Mouse (Mus musculus) left cerebral cortex, adult 8-10 months (tissue): ENCODE results near the gene Akt1. TPM values are rescaled to one million over a fixed set of nuclear protein-coding genes. Genes with fewer than 3 reads are reported as not detected.

ENCODE experiments used
- DNase-seq, 2 experiments: peaks; one replicate each; pipeline ENCODE4 v3.0.0; 2022; ENCODE audit warnings: low spot score in 2 of 2
- total RNA-seq, 4 experiments: library from RNA; stranded (reverse); gene quantifications; 2 replicates each; pipeline ENCODE4 v1.2.4; 2022

Gene Akt1
- total RNA-seq, 4 experiments from 2014 or later: 158 to 174 (median 171) TPM

DNA sequence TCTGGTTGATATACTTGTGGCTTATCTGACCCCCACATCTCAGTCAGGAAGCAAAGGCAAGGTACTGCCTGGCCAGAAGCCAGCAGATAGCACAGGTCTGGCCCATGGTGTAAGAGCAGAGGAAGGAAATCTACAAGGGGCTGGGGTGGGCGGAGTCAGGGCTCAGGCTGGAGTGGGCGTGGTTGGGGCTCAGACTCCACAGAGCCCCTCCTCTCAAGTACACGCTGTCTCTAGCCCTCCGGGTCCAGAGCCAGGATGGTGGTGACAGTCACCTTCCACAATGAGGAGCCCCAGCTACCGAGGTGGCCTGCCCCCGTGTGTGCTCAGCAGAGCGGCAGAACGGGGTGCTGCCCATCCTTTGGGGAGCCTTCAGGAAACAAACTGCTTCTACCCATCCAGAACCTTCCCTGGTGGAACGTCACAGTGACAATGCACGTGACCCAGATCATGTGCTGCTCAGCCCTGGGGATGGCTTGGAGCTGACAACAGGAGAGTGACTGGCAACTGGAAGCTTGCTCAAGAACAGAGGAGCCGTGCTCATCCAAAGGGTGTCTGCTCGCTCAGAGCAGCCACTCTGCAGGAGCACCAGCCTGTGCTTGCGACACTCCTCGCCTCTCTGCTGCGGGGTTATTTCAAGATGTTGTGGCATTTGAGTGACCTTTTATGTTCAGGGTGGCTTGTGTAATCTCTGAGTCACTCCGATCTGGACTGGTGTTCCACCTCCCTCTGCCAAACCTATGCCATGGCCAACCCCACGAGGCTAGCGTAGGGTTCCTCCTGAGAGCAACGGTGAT lies 45.6 kb downstream of the Akt1 start:
- no peak for DNase-seq

DNA sequence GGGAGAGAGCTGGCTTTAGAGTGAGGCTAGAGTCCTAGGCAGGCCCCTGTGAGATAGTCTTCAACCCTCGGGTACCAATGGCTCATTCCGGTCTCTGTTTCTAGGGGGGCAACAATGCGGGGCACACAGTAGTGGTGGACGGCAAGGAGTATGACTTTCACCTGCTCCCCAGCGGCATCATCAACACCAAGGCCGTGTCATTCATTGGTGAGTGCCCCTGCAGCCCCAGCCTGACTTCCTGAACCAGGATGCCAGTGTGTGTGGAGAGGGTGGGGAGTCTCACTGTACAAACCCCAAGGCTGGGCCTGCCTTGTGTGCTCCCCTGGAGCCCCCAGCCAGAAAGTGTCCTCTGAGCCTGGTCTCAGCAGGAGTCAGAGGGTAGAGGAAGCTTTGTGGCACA lies 46.5 kb downstream of the Akt1 start:
- no peak for DNase-seq

- no peak for DNase-seq
These were observed 47.4 kb downstream of the Akt1 start for GRCm38 (mm10) chr12:112627097-112627881.

- DNase-seq: no peak
These were observed 48.2 kb downstream of the Akt1 start for GRCm38 (mm10) chr12:112626455-112626854.

DNA sequence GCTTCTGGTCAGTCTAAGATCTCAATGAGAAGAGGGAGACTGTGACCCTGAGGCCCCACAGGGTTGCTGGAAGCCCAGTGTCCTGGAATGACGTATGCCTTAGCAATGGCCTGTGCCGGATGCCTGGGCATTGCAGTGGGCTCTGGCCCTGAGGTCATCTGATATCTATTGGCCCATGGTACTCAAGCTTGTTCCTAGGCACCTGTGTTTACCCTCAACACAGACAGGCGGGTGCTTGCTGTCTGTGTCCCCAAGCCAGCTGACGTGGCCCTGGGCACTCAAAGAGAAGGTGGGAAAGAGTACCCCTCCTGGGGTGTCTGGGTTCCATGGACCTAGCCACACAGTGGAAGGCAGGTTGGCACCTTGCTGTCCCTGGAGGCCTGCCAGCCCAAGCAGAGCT lies 49.0 kb downstream of the Akt1 start:
- no peak for DNase-seq

DNA sequence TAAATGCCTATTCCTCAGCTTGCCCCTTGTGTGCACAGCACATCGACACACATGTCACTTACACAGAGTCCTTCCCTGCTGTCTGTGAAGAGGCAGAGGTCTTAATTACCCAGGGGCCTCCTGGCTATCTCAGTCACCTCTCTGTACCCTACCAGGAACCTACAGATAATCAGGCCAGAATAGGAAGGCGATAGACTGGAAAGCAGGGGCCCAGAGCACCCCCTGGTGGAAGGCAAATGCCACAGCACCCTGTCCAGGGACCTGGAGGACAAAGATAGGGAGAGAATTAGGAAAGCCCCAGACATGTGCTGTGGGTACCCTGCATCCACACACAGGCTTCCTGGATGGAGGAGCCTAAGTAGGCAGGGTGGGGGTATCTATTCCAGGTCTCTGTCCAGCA lies 50.9 kb downstream of the Akt1 start:
- no peak for DNase-seq

GRCm38 (mm10) chr12:112621900-112622299 lies 52.8 kb downstream of the Akt1 start:
- DNase-seq: no peak

DNA sequence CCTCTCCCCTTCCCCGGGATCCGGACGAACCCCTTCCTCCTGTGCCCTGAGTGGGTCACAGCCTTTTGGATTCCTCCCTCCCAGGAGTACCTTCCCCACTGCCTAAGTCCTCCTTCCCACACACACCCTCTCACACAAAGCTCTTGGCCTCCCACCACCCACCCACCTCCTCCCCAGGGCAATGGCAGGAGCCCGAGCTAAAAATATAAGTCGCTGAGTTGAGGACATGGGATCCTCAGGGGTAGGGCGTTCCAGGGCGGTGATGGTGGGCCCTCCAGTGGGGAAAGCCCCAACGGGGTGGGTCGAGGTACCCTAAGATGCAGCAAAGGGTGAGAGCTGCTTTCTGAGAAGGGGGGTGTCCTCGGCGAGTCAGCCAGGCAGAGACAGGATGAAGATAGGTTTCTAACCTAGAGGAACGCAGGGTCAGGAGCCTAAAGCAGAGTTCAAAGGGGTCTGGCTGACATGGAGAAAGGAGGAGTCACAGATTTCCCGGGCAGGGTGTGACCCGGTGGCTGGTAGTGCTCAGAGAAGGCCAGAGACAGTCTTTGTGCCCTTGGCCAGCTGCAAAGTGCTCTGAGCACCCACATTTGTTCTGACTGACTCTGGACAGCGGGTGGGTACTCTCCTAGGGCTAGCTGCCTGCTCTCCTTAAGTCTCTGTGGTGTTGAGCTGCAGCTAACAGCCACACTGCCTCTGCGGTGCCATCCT lies 54.2 kb downstream of the Akt1 start:
- DNase-seq: no peak

- DNase-seq: no peak
These were observed 54.9 kb downstream of the Akt1 start, which contains the start of gene Adssl1 for GRCm38 (mm10) chr12:112619686-112620353. Gene Adssl1 (plus strand): TSS chr12:112620045.

DNA sequence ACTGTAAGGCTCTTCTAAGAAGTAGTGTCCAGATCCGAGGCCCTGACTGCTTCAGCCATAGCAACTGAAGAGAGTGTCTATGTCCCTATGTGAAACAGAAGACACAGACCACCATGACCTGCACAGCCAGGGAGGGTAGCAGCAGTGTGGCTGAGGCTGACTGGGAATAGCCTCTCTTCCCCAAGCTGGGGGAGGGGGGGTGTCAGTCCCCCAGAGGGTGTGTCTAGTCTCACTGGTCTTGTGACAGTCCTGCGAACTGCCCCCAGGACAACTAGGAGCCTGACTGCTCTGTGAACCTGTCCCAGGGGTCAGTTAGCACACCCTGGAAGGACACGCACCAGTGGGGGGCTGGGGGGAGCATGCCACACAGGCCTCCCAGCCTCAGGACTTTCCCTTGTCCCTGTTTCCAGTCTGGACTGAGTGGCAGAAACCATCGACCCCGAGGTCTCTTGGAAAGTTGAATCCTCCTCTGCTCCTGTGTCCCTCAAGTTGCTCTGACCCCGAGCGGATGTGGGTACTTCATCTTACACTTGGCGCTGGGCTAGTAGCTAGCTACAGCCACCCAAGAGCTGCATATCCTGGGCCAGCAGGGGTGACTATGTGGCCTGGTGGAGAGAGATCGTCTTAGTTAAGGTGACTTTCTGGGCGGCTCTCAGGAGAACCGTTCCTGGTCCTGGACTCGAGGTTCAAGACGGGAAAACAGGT lies 55.6 kb downstream of the Akt1 start:
- no peak for DNase-seq

DNA sequence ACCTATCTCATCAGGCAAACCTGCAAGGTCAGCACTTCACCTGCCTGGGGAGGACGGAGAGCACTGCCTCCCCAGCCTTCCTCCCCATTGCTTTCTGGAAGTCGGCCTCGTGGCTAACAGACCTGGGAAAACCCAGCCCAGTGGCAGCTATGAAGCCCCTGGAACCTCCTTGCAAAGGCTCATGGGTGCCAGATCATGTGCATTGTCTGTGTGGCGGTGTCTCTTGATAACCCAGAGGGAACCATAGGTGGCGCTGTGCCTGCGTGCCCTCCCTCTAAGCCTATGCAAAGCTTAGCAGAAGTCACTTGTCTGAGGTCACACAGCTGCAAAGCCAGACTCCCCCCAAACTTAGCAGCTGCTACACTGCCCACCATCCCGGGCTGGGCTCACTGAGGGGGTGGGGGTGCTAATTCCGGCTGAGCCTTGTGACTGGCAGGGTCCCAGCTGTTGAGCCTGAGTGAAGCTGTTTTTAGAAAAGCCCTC lies 56.7 kb downstream of the Akt1 start:
- DNase-seq: peak in 1 of 2 experiments; percentile 73

DNA sequence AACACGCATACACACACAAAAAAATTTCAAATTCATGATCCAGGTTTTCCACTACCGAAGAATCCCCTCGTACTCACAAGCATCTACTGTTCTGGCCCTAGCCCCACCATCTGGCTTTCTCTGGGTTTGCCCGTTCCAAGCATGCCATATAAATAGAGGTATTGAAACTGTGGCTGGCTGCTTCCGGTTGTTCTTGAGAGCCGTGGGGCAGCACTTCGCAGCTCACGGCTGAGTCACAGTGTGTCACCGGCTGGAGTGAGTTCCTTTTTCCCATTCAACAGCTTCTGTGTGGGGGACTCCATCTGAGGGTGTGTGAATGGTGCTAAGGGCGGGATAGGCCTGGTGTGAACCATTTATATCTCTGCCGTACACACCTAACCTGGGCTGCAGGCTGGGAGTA lies 57.5 kb downstream of the Akt1 start:
- DNase-seq: peak in 1 of 2 experiments; percentile 90

GRCm38 (mm10) chr12:112616668-112617067 lies 58.0 kb downstream of the Akt1 start:
- no peak for DNase-seq

DNA sequence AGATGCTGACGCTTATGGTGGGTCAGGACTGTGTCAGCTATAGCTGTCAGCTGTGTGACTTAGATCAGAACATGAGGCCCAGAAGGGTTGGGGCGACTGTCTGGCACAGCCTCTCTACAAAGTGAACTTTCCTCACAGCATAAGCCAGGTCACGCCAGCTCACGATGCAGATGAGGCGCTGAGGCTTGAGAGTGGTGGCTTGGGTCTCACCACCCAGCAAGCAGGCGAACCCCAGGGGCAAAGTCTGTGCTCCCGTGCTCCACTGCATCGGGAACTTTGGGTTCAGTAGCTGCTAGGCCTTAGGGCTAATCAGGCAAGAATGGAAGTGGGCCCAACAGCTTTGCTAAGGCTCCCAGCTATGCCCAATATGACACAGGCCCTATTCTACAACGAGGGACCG lies 65.7 kb downstream of the Akt1 start:
- no peak for DNase-seq

DNA sequence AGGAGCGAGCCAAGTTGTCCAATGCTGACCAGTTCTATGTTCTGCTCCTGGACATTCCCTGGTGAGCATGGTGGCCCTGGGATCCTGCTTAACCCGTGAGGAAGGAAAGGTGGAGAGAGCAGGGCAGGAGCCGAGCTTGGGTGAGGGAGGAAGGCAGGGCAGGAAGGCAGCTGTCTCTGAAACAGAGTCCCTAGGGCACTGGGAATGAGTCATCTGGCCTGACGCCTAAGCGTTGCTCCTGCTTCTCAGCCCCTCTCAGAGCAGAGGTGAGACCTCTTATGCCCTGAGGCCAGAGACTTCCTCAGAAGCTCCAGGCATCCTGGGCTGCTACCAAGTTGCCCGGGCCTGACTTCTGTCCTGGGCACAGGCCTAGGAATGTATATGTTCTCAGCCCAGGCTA lies 67.7 kb downstream of the Akt1 start:
- DNase-seq: no peak

GRCm38 (mm10) chr12:112605766-112606165 lies 68.9 kb downstream of the Akt1 start:
- DNase-seq: peak in 1 of 2 experiments; percentile 76

GRCm38 (mm10) chr12:112604709-112605649 lies 69.7 kb downstream of the Akt1 start:
- DNase-seq: no peak

DNA sequence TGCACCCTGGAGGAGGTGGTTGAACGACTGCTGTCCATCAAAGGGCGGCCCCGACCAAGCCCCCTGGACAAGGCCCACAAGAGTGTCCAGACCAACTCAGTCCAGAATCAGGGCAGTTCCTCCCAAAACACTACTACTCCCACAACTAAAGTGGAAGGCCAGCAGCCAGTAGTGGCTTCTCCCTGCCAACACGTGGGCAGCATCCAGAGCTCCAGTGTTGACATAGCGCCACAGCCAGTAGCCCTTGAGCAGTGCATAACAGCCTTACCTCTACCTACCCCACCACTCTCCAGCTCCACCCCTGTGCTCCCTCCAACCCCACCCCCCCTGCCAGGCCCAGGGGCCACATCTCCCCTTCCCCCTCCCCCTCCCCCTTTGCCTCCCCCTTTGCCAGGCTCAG lies 70.7 kb downstream of the Akt1 start:
- DNase-seq: no peak
